Mouse (Mus musculus) C2C12 (cell line): ENCODE data around the gene 4930595D18Rik. TPM values are rescaled to one million over a fixed set of nuclear protein-coding genes. Genes with fewer than 3 reads are reported as not detected.

Source experiments
- H3K27me3 ChIP-seq: one replicate; pipeline ENCODE4 v1.6.1; 2011; ENCODE audit not compliant: control insufficient read depth, insufficient read depth, insufficient read length
- H3K36me3 ChIP-seq: one replicate; pipeline ENCODE4 v1.6.1; 2011; ENCODE audit not compliant: control insufficient read depth, insufficient read depth
- H3K4me3 ChIP-seq: one replicate; pipeline ENCODE4 v1.5.1; 2011; ENCODE audit warnings: mild to moderate bottlenecking, control low read depth; ENCODE audit not compliant: poor library complexity, insufficient read depth, severe bottlenecking
- H3K79me2 ChIP-seq: one replicate; pipeline ENCODE4 v1.6.1; 2011; ENCODE audit not compliant: control insufficient read depth, insufficient read depth
- H3K79me3 ChIP-seq: one replicate; pipeline ENCODE4 v1.6.1; 2011; ENCODE audit warnings: low read depth, control low read depth
- H3ac ChIP-seq: one replicate; pipeline ENCODE3; 2011; ENCODE audit warnings: low read depth; ENCODE audit not compliant: control insufficient read depth, insufficient read length
- CEBPB ChIP-seq: IDR thresholded peaks from one replicate; pipeline ENCODE4 v1.6.1; 2011; ENCODE audit warnings: low read depth, mild to moderate bottlenecking, control low read depth, moderate library complexity
- CTCF ChIP-seq: IDR thresholded peaks from one replicate; pipeline ENCODE4 v1.5.1; 2011; ENCODE audit not compliant: control insufficient read depth, insufficient read depth, insufficient read length
- FOSL1 ChIP-seq: IDR thresholded peaks from one replicate; pipeline ENCODE4 v1.8.0; 2011; ENCODE audit warnings: mild to moderate bottlenecking, low read length; ENCODE audit not compliant: poor library complexity, insufficient read depth, severe bottlenecking
- MAX ChIP-seq: IDR thresholded peaks from one replicate; pipeline ENCODE4 v1.6.1; 2011; ENCODE audit warnings: mild to moderate bottlenecking, control low read depth
- MYOD1 ChIP-seq: IDR thresholded peaks from one replicate; pipeline ENCODE4 v1.6.1; 2011; ENCODE audit warnings: low read depth; ENCODE audit not compliant: control insufficient read depth, insufficient read length
- MYOG ChIP-seq: IDR thresholded peaks from one replicate; pipeline ENCODE4 v1.6.1; 2011; ENCODE audit not compliant: control insufficient read depth, insufficient read length; ENCODE audit errors: extremely low read depth
- USF1 ChIP-seq: IDR thresholded peaks from one replicate; pipeline ENCODE4 v1.6.1; 2011; ENCODE audit warnings: low read depth, mild to moderate bottlenecking, control low read depth, moderate library complexity
- polyA plus RNA-seq: library from polyadenylated mRNA; unstranded; fragments of >200 nt; fragmentation: generic; extraction: Trizol; gene quantifications from one replicate; pipeline ENCODE4 v1.2.1, GENCODE M21; 2012; ENCODE audit warnings: missing spikeins

4930595D18Rik gene
- polyA plus RNA-seq, 1 experiment, result not detected

- Histone ChIP-seq H3K36me3 (no peaks in the 10 kb centered on the region), H3K79me3 (no peaks in the 10 kb centered on the region), H3K27me3 (no peaks in the 10 kb centered on the region), H3K79me2 (no peaks in the 10 kb centered on the region), H3K4me3 (no peak overlapping the region), H3ac (no peak overlapping the region)
- TF ChIP-seq FOSL1, result no peak
- TF ChIP-seq USF1, result no peak
Observed at GRCm38 (mm10) chr12:111143509-111144063, 40.7 kb downstream of the 4930595D18Rik start.

GRCm38 (mm10) chr12:111143005-111143508, 41.2 kb downstream of the 4930595D18Rik start:
- TF ChIP-seq CTCF (no peak), USF1 (no peak), MAX (no peak), FOSL1 (no peak), MYOG (no peak), CEBPB (no peak), MYOD1 (no peak)
- H3K79me2 ChIP-seq, result no peaks in the 10 kb centered on the region
- H3K36me3 ChIP-seq, result no peaks in the 10 kb centered on the region
- H3K4me3 ChIP-seq, result no peak overlapping the region
- H3K79me3 ChIP-seq, result no peaks in the 10 kb centered on the region
- H3K27me3 ChIP-seq, result no peaks in the 10 kb centered on the region
- no peak overlapping the region for H3ac ChIP-seq

GRCm38 (mm10) chr12:111137079-111137478, 47.2 kb downstream of the 4930595D18Rik start:
- H3K27me3 ChIP-seq, result no peaks in the 10 kb centered on the region
- no peaks in the 10 kb centered on the region for H3K79me3 ChIP-seq
- H3K79me2 ChIP-seq, result no peaks in the 10 kb centered on the region
- no peak overlapping the region for H3K4me3 ChIP-seq
- no peaks in the 10 kb centered on the region for H3K36me3 ChIP-seq
- TF ChIP-seq CEBPB (no peak), MYOG (no peak), CTCF (no peak), MAX (no peak), USF1 (no peak), FOSL1 (no peak), MYOD1 (no peak)
- H3ac ChIP-seq, result no peak overlapping the region

- TF ChIP-seq MYOG, result no peak
- TF ChIP-seq CEBPB, result no peak
- no peak for TF ChIP-seq FOSL1
- TF ChIP-seq CTCF, result no peak
- no peak for TF ChIP-seq MAX
- no peak for TF ChIP-seq USF1
- TF ChIP-seq MYOD1, result no peak
Observed at GRCm38 (mm10) chr12:111135953-111136352, 48.3 kb downstream of the 4930595D18Rik start.

GRCm38 (mm10) chr12:111134791-111135733, 49.2 kb downstream of the 4930595D18Rik start:
- Histone ChIP-seq H3K27me3 (no peaks in the 10 kb centered on the region), H3K36me3 (no peaks in the 10 kb centered on the region), H3ac (no peak overlapping the region), H3K79me2 (no peaks in the 10 kb centered on the region), H3K79me3 (no peaks in the 10 kb centered on the region), H3K4me3 (no peak overlapping the region)
- TF ChIP-seq CTCF, result no peak
- TF ChIP-seq MYOD1, result no peak
- no peak for TF ChIP-seq MAX
- no peak for TF ChIP-seq FOSL1
- TF ChIP-seq CEBPB, result no peak
- no peak for TF ChIP-seq MYOG
- no peak for TF ChIP-seq USF1

More at GRCm38 (mm10) chr12:111135953-111136352, 48.3 kb downstream of the 4930595D18Rik start:
- Histone ChIP-seq H3K27me3 (no peaks in the 10 kb centered on the region), H3K4me3 (no peak overlapping the region), H3K79me2 (no peaks in the 10 kb centered on the region), H3K79me3 (no peaks in the 10 kb centered on the region), H3K36me3 (no peaks in the 10 kb centered on the region), H3ac (no peak overlapping the region)

GRCm38 (mm10) chr12:111134169-111134568, 50.1 kb downstream of the 4930595D18Rik start:
- Histone ChIP-seq H3K79me2 (no peaks in the 10 kb centered on the region), H3K36me3 (no peaks in the 10 kb centered on the region), H3ac (no peak overlapping the region), H3K27me3 (no peaks in the 10 kb centered on the region), H3K79me3 (no peaks in the 10 kb centered on the region), H3K4me3 (no peak overlapping the region)
- TF ChIP-seq USF1 (no peak), CTCF (no peak), MYOG (no peak), MYOD1 (no peak), FOSL1 (no peak), CEBPB (no peak), MAX (no peak)
